Mouse (Mus musculus) intestine, embryonic 16.5 days (tissue): ENCODE results near the gene Gm29427. TPM values are rescaled to one million over a fixed set of nuclear protein-coding genes. Genes with fewer than 3 reads are reported as not detected.

Experiments used
- ATAC-seq: fragments of 200-750 bp; cut with Nextera tagmentation; 2 replicates; pipeline ENCODE4 v1.8.0; 2017; ENCODE audit warnings: moderate TSS enrichment, moderate library complexity
- H3K27ac ChIP-seq: fragments of 300-500 bp; sonication (generic); 2 replicates; pipeline ENCODE4 v1.5.1; 2014; ENCODE audit warnings: mild to moderate bottlenecking, low read length
- H3K27me3 ChIP-seq: fragments of 300-500 bp; sonication (generic); replicated peaks from 2 replicates; pipeline ENCODE4 v1.6.1; 2014; ENCODE audit warnings: low read length, control low read depth, mixed read lengths; ENCODE audit not compliant: control insufficient read depth, insufficient read depth
- H3K36me3 ChIP-seq: fragments of 300-500 bp; sonication (generic); 2 replicates; pipeline ENCODE4 v1.6.1; 2014; ENCODE audit warnings: low read length, control low read depth; ENCODE audit not compliant: control insufficient read depth, insufficient read depth
- H3K4me1 ChIP-seq: fragments of 300-500 bp; sonication (generic); 2 replicates; pipeline ENCODE4 v1.6.1; 2014; ENCODE audit warnings: low read length, control low read depth, mixed read lengths; ENCODE audit not compliant: control insufficient read depth, insufficient read depth
- H3K4me2 ChIP-seq: fragments of 300-500 bp; sonication (generic); 2 replicates; pipeline ENCODE4 v1.6.1; 2014; ENCODE audit warnings: low read depth, low read length, control low read depth
- H3K4me3 ChIP-seq: fragments of 300-500 bp; sonication (generic); 2 replicates; pipeline ENCODE4 v1.5.1; 2014; ENCODE audit warnings: mild to moderate bottlenecking, low read length
- H3K9ac ChIP-seq: fragments of 300-500 bp; sonication (generic); 2 replicates; pipeline ENCODE4 v1.6.1; 2014; ENCODE audit warnings: low read depth, low read length
- H3K9me3 ChIP-seq: fragments of 300-500 bp; sonication (generic); 2 replicates; pipeline ENCODE4 v1.6.1; 2016; ENCODE audit warnings: low read length, control low read depth; ENCODE audit not compliant: control insufficient read depth
- WGBS: fragments of 180-500 bp; shearing (Covaris S2); extraction: QIAGEN DNeasy Blood & Tissue Kit; methylation state at CpG from one replicate; pipeline ENCODE4 v1.1.7; 2014; 5-methylcytosine and 5-hydroxymethylcytosine counted together
- polyA plus RNA-seq: library from polyadenylated mRNA; unstranded; fragments of >200 nt; fragmentation: Nextera tagmentation; extraction: Ambion mirVana; gene quantifications from 2 replicates; pipeline ENCODE4 v1.2.1, GENCODE M21; 2015

Gene Gm29427
- polyA plus RNA-seq, 1 experiment from 2014 or later, result 0.07 TPM

DNA sequence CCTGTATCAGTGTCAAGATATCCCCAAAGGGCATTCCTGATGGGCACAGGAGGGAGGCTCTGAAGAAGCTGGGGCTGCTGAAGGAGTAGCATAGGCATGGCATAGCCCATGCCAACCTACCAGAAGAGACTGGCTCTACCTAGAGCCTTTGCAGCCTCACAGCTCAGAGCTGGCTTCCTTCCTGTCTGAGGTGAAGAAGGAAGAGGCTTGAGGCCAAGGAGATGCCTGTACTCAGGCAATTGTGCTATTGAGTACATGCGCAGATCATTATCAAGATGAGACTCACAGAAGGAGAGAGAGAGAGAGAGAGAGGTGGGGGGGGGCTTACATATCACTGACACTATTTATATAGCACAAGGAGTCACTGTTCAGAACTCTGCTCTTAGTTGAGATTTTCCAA lies 28.2 kb upstream of the Gm29427 start:
- Histone ChIP-seq H3K9ac (no peak overlapping the region), H3K27me3 (no peaks in the 10 kb centered on the region), H3K4me1 (peaks cover 24% of the 10 kb centered on the region), H3K4me2 (no peak overlapping the region), H3K36me3 (peaks cover 3% of the 10 kb centered on the region; the same call in 1 of the 2 replicates), H3K9me3 (no peaks in the 10 kb centered on the region), H3K27ac (no peak overlapping the region), H3K4me3 (no peak overlapping the region)
- WGBS, result 90% methylated on average over 1 of the region's 1 CpGs
- no peak for ATAC-seq

DNA sequence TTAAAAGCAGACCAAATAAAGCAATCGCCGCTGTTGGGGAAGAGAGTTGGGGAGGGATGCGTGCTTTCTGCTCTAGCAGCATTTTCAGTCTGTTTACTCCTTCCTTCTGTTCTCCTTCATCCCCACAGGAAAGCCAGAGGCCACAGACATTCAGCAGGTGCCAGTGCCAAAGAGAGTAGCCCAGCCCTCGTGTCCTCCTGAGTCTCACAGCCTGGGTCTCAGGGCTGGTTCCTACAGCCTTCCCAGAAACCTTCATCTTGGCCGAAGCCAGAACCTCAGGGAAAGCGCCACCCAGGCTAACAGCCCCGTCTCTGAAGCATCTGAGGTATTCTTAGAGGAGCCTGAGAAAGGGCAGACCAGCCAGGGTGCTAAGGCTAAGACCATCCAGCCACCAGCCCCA lies 26.6 kb upstream of the Gm29427 start:
- 88% methylated on average over 7 of the region's 7 CpGs for WGBS
- H3K4me3 ChIP-seq, result no peak overlapping the region
- no peaks in the 10 kb centered on the region for H3K27me3 ChIP-seq
- peaks cover 3% of the 10 kb centered on the region; the same call in 1 of the 2 replicates for H3K36me3 ChIP-seq
- H3K9ac ChIP-seq, result no peak overlapping the region
- H3K4me1 ChIP-seq, result peaks cover 31% of the 10 kb centered on the region
- no peak overlapping the region for H3K27ac ChIP-seq
- ATAC-seq, result no peak
- H3K4me2 ChIP-seq, result no peak overlapping the region
- H3K9me3 ChIP-seq, result no peaks in the 10 kb centered on the region

DNA sequence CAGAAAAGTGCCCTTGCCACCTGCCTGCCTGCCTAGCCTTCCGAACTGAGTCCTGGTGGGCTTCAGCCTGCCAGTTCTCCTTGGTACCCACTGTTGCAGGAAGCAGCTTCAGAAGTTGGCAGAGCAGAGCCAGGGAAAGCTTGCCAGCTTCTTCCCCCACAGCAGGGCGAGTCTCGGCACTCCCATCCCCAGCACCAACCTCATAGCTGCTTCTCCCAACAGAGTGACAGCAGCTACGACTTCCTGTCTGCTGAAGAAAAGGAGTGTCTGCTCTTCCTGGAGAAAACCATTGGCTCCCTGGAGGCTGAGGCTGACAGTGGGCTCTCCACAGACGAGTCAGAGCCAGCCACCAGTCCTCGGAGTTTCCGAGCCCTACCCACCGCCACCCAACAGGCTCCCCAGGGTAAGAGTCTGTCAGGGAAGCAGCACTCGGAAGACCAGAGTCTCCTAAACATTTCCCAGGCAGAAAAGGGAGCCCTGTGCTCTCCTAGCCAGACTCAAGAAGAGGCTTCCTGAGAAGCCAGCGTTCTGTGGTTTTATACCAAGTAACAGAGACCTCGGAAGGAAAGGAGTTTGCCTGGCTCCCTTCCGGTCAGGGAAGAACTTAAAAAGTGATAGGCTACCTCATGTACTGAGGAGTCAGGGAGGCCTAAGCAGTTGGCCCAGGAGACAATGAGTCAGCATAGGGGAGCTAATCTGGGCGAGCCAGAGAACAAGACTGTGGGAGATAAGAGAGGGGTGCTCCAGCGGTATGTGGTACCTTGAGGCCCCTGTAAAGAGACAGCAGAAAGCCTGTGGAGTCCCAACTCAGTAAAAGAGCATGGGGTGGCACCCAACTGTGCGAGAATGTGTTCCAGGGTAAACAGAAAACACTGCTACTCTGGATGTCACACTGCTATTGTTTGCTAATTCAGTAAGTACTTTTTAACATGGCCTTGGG lies 25.5 kb upstream of the Gm29427 start:
- 46% methylated on average over 15 of the region's 15 CpGs for WGBS
- H3K4me3 ChIP-seq, result no peak overlapping the region
- H3K9ac ChIP-seq, result peak overlapping the region; percentile 31; the same call in 1 of the 2 replicates
- H3K27me3 ChIP-seq, result no peaks in the 10 kb centered on the region
- H3K9me3 ChIP-seq, result no peaks in the 10 kb centered on the region
- H3K4me1 ChIP-seq, result peaks cover 31% of the 10 kb centered on the region
- H3K27ac ChIP-seq, result peak overlapping the region; percentile 62
- peaks cover 3% of the 10 kb centered on the region; the same call in 1 of the 2 replicates for H3K36me3 ChIP-seq
- ATAC-seq, result peak; percentile 64
- H3K4me2 ChIP-seq, result no peak overlapping the region

DNA sequence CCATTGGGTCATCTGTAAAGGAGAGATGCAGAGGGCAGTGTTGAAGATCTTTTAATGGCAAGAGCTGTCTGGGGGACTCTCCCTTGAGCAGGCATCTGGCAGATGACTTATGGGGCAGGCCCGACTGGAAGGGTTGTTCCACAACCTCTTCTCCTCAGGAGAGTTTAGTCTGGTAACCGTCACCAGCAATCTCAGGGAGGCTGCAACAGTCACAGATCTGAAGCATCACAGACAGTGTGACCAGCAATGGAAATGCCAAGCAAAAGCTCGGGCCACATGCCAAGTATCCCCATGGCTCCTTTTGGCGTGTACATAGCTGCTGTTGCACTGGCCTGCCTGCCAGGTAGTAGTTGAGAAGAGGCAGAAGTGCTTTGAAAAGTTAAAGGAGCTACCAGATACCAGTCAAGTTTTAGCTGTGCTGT lies 24.6 kb upstream of the Gm29427 start:
- Histone ChIP-seq H3K36me3 (peaks cover 3% of the 10 kb centered on the region; the same call in 1 of the 2 replicates), H3K4me3 (no peak overlapping the region), H3K9me3 (no peaks in the 10 kb centered on the region), H3K4me1 (peaks cover 31% of the 10 kb centered on the region), H3K27me3 (no peaks in the 10 kb centered on the region), H3K27ac (peak overlapping the region; percentile 62), H3K9ac (peak overlapping the region; percentile 31; the same call in 1 of the 2 replicates), H3K4me2 (0 out of 2 replicates have a peak overlapping the region, but pooled peaks have one; percentile 0)
- no peak for ATAC-seq
- WGBS, result 50% methylated on average over 4 of the region's 4 CpGs

DNA sequence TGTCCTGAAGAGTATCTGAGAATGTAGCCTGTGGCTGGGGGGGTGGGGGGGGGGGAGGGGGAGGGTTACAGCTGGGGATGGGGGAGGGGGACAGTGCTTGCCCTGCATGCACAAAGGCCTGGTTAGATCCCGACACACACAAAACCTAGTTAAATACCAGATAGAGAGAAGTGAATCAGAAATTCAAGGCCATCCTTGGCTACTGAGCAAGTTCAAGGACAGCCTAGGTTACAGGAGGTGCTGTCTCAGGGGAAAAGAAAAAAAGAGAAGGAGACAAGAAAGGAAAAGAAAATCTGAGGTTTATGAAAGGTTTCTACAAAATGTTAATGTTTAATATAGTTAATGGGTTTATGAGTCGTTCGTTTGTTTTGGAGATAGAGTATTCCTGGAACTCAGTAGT lies 24.0 kb upstream of the Gm29427 start:
- ATAC-seq, result no peak
- Histone ChIP-seq H3K27me3 (no peaks in the 10 kb centered on the region), H3K27ac (peak overlapping the region; percentile 79; the same call in 1 of the 2 replicates), H3K4me1 (peaks cover 35% of the 10 kb centered on the region), H3K9me3 (no peaks in the 10 kb centered on the region), H3K9ac (no peak overlapping the region), H3K36me3 (peaks cover 3% of the 10 kb centered on the region; the same call in 1 of the 2 replicates), H3K4me2 (no peak overlapping the region), H3K4me3 (no peak overlapping the region)
- WGBS, result 56% methylated on average over 3 of the region's 3 CpGs

DNA sequence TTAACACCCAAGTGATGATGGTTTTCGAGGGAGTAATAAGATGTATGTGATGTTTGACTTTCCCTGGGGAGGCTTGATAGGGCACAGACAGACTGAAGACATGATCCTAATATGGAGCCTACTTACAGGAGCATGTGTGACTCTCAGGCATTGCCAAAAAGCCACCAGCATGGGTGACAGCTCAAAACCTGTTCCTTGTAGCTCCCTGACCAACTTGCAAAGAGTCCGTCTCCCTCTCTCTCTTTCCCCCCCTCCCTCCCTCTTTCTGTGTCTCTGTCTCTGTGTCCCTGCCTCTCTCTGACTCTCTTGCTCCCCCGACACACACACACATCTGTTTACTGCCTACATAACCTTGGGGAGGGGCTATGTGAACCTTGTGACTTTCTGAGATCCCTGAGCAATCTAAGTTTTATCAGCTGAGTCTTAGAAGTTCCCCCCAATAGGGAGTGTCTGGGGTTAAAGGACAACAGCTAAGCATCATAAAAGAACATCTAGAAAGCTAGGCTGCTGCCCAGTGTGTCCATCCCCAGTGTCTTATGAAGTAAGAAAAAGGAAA lies 23.0 kb upstream of the Gm29427 start:
- peak; percentile 49 for ATAC-seq
- H3K27ac ChIP-seq, result peak overlapping the region; percentile 79
- WGBS, result 50% methylated on average over 3 of the region's 3 CpGs

DNA sequence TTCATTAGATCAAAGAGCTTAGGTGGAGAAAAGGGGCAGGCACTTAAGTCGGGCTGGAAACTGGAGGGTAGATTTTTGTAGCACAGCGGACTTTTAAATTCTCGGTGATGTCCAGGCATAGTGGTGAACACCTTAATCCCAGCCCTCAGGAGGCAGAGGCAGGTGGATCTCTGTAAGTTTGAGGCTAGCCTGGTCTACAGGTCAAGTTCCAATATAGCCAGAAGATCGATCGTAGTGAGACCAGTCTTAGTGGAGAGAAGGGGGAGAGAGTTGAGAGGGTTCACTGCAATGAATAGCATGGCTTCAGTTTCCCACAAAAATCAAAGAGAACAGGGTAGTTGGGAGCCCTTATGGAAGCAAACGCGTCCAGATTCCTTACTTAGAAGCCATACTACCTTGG lies 22.3 kb upstream of the Gm29427 start:
- peaks cover 26% of the 10 kb centered on the region for H3K4me1 ChIP-seq
- no peaks in the 10 kb centered on the region for H3K27me3 ChIP-seq
- 0 out of 2 replicates have a peak overlapping the region, but pooled peaks have one; percentile 14 for H3K4me2 ChIP-seq
- no peak overlapping the region for H3K4me3 ChIP-seq
- ATAC-seq, result no peak
- WGBS, result 80% methylated on average over 7 of the region's 7 CpGs
- no peaks in the 10 kb centered on the region; the same call in 1 of the 2 replicates for H3K36me3 ChIP-seq
- peak overlapping the region; percentile 79 for H3K27ac ChIP-seq
- no peak overlapping the region for H3K9ac ChIP-seq
- no peaks in the 10 kb centered on the region for H3K9me3 ChIP-seq

More for the DNA sequence above, 23.0 kb upstream of the Gm29427 start:
- no peaks in the 10 kb centered on the region for H3K9me3 ChIP-seq
- H3K36me3 ChIP-seq, result peaks cover under 1% of the 10 kb centered on the region; the same call in 1 of the 2 replicates
- H3K4me1 ChIP-seq, result peaks cover 33% of the 10 kb centered on the region
- H3K27me3 ChIP-seq, result no peaks in the 10 kb centered on the region
- no peak overlapping the region for H3K4me3 ChIP-seq
- no peak overlapping the region for H3K9ac ChIP-seq
- H3K4me2 ChIP-seq, result no peak overlapping the region

DNA sequence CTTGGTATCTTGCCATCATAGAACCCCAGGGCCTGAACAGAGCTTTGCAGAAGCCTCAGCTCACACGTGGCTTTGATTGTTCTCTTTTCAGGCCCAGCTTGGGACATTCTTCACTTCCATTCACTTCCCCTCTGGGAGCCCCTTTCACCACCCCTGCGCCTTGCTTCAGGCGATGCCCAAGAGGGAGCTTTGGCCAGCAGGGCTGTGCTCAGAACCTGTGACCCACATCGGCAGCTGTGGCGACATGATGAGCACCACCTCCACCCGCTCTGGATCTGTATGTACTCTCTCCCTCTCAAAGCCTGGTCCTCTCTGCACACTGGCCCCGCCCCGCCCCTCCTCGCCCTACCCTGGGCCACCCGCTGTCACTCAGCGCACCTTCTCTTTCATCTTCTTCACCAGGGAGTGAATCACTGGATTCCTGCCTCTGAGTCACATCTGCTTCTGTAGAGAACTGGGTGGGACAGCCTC lies 21.8 kb upstream of the Gm29427 start:
- H3K9ac ChIP-seq, result peak overlapping the region; percentile 44
- peak overlapping the region; percentile 21; the same call in 1 of the 2 replicates for H3K4me3 ChIP-seq
- no peaks in the 10 kb centered on the region for H3K9me3 ChIP-seq
- WGBS, result 26% methylated on average over 11 of the region's 11 CpGs
- no peaks in the 10 kb centered on the region for H3K36me3 ChIP-seq
- H3K27me3 ChIP-seq, result no peaks in the 10 kb centered on the region
- H3K4me2 ChIP-seq, result peak overlapping the region; percentile 40
- ATAC-seq, result peak; percentile 58
- H3K27ac ChIP-seq, result peak overlapping the region; percentile 70
- H3K4me1 ChIP-seq, result peaks cover 25% of the 10 kb centered on the region

DNA sequence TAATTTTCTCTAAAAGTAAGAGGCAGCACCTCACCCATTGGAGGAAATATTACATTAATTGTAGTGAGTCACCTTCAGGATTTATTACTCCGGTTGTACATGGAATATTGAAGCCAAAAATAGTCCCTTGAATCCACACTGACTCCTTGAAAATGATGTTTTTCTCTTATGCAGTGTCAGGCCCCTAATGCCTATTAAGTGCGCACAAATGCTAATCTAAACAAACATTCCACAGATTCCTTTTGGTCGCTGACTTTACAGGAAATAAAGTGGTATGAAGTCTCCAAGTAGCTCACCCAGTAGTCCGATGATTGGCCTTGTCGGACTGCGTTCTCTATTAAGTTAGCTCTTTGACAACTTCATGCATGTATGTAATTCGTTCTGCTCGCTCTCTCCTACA lies 19.3 kb upstream of the Gm29427 start:
- WGBS, result 38% methylated on average over 8 of the region's 8 CpGs
- H3K4me1 ChIP-seq, result peaks cover 17% of the 10 kb centered on the region
- peak overlapping the region; percentile 61 for H3K9ac ChIP-seq
- peak overlapping the region; percentile 50 for H3K4me3 ChIP-seq
- ATAC-seq, result no peak
- H3K36me3 ChIP-seq, result no peaks in the 10 kb centered on the region
- H3K27ac ChIP-seq, result peak overlapping the region; percentile 89
- no peaks in the 10 kb centered on the region for H3K9me3 ChIP-seq
- H3K27me3 ChIP-seq, result no peaks in the 10 kb centered on the region
- H3K4me2 ChIP-seq, result peak overlapping the region; percentile 53
